Mouse (Mus musculus) erythroblast, adult 5-6 weeks (primary cell): ENCODE measurements around the gene Fgfr4. TPM values are rescaled to one million over a fixed set of nuclear protein-coding genes. Genes with fewer than 3 reads are reported as not detected.
"Not testable (repeated sequence)": the region's sequence is repeated elsewhere in the genome, so short reads cannot be mapped to it uniquely, and the experiment has no call there.

Experiments used
- ATAC-seq: replicated peaks from 2 replicates; pipeline ENCODE4 v1.8.0; 2016; ENCODE audit warnings: moderate number of reproducible peaks, mild to moderate bottlenecking, moderate TSS enrichment, inconsistent platforms; ENCODE audit not compliant: poor library complexity, low FRiP score, severe bottlenecking
- total RNA-seq, 2 experiments: library from RNA; stranded (forward) in 1 of 2; stranded (reverse) in 1 of 2; fragments of 150-400 nt in 1 of 2; fragments of 200-764, 138-1000 nt in 1 of 2; gene quantifications; 2 replicates each; pipeline versions ENCODE4 v1.2.3 to v1.2.4; 2015 to 2017; ENCODE audit warnings: low replicate concordance in 2 of 2

Fgfr4 gene
- total RNA-seq, 2 experiments from 2014 or later, result not detected

GRCm38 (mm10) chr13:55171517-55172335 lies 19.3 kb downstream of the Fgfr4 start:
- ATAC-seq, result no peak

DNA sequence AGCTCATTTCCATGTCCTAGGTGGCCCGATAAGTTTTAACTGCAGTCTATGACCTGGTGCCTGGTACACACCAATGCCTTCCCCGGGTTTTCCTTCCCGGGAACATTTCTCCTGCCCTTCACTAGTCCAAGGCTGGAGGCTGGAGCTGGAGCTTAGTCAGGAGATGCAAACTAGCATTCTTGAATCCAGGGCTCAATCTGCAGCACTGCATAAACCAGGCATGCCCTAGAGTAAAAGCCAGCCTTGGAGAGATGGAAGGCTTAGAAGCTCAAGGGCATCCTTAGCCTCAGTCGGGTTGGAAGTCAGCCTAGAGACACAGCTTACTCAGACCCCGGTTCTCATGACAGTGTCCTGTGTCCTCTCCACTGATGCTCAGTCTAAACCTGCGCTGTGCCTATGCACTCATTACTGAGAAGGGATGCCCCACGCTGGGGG lies 19.9 kb downstream of the Fgfr4 start:
- ATAC-seq, result no peak

GRCm38 (mm10) chr13:55174347-55174746 lies 21.9 kb downstream of the Fgfr4 start:
- no peak for ATAC-seq

GRCm38 (mm10) chr13:55176265-55176664 lies 23.8 kb downstream of the Fgfr4 start:
- ATAC-seq, result no peak

DNA sequence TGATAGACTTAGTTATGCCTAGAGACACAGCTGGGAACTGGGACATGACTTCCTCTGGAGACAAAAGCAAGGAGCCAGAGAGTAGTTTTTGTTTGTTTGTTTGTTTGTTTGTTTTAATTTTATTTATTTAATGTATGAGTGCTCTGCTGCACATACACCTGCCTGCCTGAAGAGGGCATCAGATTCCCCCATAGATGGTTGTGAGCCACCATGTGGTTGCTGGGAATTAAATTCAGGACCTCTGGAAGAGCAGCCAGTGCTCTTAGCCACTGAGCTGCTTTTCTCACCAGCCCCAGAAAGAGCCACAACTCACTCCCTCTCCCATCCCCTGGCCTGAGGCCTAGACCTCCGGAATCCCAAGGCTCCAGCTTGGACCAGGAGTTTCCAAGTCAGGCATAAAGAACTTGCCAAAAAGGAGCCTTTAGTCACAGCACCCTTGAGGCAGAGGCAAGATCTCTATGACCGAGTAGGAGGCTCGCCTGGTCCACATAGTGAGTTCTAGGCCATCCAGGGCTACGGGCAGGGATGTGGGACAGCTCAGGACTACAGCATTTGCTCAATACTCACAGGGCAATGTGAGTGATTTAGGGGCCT lies 25.6 kb downstream of the Fgfr4 start:
- ATAC-seq, result no peak

- ATAC-seq, result peak; percentile 61; the same call in 1 of the 2 replicates
These were observed 26.1 kb downstream of the Fgfr4 start for GRCm38 (mm10) chr13:55178556-55178955.

GRCm38 (mm10) chr13:55179591-55179990 lies 27.2 kb downstream of the Fgfr4 start:
- ATAC-seq, result no peak

DNA sequence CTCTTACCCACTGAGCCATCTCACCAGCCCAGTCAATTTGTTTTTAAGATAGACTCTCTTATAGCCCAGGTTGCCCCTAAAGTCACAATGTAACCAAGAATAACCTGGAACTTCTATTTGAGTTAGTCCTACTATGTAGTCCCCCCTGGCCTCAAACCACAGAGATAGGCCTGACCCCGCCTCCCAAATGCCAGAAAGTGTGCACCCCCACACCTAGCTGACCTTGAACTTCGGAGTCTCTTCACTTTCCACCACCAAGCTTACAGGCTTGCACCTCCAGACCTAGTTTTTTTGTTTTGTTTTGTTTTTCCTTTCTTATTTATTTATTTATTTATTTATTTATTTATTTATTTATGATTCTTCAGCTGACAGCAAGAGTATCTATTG lies 29.3 kb downstream of the Fgfr4 start:
- no peak for ATAC-seq

- ATAC-seq, result peak; percentile 96
These were observed 29.9 kb downstream of the Fgfr4 start for GRCm38 (mm10) chr13:55182173-55182894.

DNA sequence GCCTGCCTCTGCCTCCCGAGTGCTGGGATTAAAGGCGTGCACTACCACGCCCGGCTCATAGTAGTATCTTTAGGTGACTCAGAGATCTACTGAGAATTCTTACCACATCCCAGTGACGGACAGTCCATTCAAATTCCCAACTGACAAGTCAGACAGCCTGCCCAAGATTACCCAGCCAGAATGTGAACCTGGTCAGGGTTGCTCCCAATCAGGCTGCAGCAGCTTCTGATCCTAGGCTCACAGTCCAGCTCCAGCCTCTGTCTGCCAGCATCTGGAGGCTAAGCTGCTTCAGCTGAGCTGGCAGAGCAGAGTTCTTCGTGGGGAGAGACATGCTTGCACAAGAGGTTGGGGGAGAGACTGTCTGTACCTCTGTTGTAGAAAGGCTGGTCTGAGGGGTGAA lies 30.9 kb downstream of the Fgfr4 start:
- ATAC-seq, result no peak

- ATAC-seq, result not testable (repeated sequence)
These were observed 34.6 kb downstream of the Fgfr4 start for GRCm38 (mm10) chr13:55187062-55187461.

DNA sequence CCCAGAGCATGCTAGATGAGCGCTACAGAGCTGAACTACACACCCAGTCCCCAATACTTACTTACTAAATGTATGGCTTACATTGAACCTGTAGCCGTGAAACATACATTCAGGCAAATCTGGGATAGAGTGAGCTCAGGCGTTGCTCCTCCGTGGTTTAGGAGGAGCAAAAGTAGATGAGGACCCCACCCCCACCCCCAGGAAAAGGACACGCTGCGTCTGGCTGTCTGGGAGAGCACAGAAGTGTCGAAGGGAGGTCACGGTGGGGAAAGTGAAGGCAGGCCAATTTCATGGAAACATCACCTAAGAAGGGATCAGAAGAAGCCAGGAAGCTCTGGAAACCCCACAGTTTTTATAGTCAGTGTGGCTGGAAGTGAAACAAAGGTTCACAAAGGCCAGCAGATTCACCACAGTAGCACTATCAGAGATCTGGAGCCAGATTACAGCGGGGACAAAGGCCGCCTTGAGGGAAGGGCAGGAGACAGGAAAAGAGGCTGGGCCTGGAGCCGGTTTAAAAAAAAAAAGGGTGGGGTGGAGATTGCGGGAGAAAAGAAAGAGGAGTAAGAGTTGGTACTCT lies 37.2 kb downstream of the Fgfr4 start:
- 0 out of 2 replicates have a peak, but pooled peaks have one; percentile 13 for ATAC-seq

DNA sequence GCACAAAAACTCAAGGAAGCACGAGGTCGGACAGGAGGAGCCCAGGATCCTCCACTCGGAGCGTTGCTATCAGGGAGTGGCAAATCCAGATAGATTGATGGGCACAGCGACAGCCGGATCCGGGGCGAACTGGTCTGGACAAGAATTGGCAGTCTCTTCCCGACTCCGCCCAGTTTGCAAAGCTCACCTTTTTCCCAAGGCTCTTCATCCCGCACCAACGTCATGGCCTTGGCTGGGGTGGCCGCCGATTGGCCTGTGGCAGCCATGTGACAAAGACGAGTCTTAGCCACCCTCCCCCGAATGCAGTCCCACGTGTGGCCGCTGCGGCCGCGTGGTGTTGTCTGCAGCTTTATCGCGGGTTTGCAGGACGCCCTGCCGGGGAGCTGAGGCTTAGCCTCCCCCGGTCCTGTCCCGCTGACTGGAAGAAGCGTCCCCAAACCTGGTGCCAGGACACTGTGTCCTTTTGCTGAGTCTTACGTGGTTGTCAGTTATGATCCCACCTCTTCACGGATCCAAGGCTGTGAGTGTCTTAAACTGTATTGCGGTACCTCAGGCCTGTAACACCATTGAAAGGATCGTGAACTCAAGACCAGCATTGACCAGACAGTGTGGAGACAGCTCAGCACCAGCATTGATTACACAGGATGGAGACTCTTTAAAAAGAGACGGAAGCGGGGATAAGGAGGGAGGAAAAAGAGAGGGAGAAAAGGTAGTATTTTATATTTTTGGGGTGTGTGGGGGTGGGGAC lies 37.9 kb downstream of the Fgfr4 start:
- peak; percentile 100 for ATAC-seq

GRCm38 (mm10) chr13:55191535-55191934 lies 39.1 kb downstream of the Fgfr4 start:
- no peak for ATAC-seq

DNA sequence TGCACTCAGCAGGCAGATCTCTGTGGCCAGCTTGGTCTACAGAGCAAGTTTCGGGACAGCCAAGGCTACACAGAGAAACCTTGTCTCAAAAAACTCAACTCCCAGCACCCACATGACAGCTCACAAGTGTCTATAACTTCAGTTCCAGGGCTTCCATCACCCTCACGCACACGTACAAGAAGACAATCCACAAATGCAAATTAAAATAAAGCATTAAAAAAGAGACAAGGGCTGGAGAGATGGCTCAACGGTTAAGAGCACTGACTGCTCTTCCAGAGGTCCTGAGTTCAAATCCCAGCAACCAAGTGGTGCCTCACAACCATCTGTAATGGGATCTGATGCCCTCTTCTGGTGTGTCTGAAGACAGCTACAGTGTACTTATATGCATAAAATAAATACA lies 50.3 kb downstream of the Fgfr4 start:
- ATAC-seq, result not testable (repeated sequence)

DNA sequence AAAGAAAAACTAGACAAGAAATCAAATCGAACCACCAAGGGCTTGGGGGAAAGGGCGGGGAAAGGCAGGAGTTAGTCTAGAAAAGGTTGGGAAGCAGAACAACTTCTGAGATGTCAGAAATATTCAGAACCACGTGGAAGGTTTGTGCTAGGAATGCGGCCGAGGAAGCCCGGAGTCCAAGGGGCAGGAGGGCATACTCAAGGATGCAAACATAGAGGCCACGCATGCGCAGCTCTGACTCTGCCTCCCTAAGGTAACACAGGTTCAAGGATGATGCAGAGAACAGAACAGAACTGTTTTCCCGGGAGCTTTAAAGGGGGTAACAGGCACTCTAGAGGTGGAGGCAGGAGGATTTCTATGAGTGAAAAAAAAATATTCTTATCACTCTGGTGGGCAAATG lies 51.3 kb downstream of the Fgfr4 start:
- no peak for ATAC-seq

DNA sequence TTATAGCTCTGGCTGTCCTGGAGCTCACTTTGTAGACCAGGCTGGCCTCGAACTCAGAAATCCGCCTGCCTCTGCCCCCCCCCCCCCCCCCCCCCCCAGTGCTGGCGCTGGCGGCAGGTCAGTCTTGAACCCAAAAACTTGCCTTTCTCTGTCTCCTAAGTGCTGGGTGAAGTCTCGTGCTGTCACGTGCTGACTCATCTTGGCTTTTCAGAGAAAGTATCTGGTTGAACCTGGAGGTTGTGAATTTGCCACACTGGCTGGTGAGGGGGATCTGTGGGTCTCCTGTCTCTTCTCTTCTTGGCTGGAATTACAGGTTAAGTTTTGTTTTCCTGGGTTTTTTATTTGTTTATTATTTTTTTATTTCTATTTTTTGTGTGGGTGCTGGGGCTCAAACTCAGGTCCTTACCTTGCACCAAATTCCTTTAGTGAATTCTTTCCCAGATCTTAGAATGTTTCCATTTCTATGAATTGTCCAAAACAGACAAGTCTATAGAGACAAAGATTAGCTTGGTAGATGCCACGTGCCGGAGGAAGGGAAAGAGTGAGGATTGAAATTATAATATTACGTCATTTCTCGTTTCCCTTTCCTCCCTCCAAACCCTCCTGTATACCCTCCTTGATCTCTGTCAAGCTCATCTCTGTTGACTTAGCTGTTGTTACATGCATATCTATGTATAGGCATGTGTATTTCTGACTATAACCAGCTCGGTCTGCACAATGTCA lies 52.4 kb downstream of the Fgfr4 start:
- no peak for ATAC-seq

- no peak for ATAC-seq
These were observed 53.2 kb downstream of the Fgfr4 start for GRCm38 (mm10) chr13:55205448-55206205.
